Mouse (Mus musculus) lung, postnatal 14 days (tissue): ENCODE data around the gene Mapk1ip1.

Source experiments
- DNase-seq: peaks from one replicate; pipeline ENCODE4 v3.0.0; 2021

Mapk1ip1 gene

DNA sequence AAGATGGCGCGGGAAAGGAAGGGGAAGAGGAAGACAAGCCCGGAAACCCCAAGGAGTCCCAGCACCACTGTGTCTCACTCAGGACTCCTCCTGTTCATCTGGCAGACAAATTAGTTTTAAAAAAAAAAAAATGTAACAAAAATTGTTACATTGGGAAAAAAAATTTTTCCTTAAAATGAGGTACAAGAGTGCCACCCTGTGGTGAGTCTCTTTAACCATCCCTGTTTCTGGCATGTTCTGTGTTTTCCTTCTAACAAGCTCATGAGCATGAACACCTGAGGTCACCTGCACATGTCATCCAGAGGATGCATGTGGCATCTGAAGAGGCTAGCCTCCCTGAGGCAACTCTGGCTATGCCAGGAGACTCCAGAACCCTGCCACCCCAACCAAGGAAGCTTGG lies 11.0 kb downstream of the Mapk1ip1 start:
- no peak for DNase-seq

- DNase-seq = peak; percentile 81
These were observed 18.3 kb downstream of the Mapk1ip1 start for GRCm38 (mm10) chr7:138827812-138828211.

- DNase-seq = no peak
These were observed 20.9 kb downstream of the Mapk1ip1 start for GRCm38 (mm10) chr7:138824995-138825756.

DNA sequence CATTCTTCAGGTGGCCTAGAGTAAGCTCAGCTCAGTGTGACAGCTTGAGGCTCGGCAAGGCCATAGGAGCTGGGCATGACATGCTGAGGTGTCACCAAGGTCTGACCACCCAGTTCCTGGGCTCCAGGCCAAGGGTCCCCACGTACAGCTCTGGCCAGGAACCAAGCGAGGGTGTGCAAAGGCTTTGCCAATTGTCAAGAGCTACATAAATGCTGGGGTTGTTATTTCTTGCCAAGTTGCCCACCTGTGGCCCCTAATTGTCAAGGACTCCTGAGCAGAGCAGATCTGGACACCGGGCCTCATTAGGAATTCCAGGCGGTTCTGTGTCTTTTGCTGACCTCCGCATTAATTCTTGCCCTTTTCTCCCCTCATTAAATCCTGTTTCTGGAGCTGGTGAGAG lies 21.6 kb downstream of the Mapk1ip1 start:
- DNase-seq = no peak

- DNase-seq = no peak
These were observed 27.8 kb downstream of the Mapk1ip1 start for GRCm38 (mm10) chr7:138818314-138818713.

GRCm38 (mm10) chr7:138813213-138813875 lies 32.7 kb downstream of the Mapk1ip1 start:
- no peak for DNase-seq

- no peak for DNase-seq
These were observed 38.9 kb downstream of the Mapk1ip1 start for GRCm38 (mm10) chr7:138807146-138807545.

DNA sequence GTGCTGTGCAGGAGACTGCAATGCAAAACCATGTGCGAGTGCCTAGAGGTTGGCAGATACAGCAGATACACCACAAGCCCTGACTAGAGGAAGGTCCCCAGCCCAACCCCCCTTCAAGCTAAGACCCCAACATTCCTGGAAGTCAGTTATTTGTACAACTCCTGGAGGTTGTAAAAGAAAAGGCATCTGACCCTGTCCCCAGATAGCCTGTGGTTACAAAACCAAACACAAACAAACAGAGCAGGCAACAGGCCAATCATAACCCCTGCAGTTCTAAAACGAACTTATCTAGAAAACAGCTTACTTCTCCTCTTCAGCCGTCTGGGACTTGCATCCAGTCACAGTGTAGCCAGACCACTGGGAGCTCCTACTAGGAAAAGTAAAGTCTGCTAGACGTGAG lies 42.7 kb downstream of the Mapk1ip1 start:
- no peak for DNase-seq

GRCm38 (mm10) chr7:138788109-138788508 lies 58.0 kb downstream of the Mapk1ip1 start:
- no peak for DNase-seq
